Mouse (Mus musculus): ENCODE results near the gene Arl6ip1. TPM values are rescaled to one million over a fixed set of nuclear protein-coding genes. Genes with fewer than 3 reads are reported as not detected.

The Arl6ip1 gene
- polyA plus RNA-seq, 1 experiment from 2014 or later: 381 TPM

DNA sequence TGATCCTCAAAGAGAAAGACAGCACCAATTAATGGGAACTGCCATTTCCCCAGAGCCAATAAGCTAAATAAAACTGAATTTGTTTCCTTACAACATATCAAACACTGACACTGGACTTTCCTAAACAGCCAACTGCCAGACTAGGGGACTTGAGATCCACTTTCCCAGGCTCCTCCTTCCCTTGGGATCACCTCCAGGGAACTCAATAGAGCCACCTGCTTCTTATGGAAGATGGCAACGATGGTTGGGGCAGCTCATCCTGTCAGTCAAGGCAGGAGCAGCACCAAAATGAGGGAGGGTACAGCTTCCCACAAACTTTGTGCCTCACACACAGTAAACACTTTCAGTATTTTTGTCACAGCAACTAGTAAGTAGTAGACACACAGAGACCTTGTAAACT lies 21.8 kb downstream of the Arl6ip1 start:
- H3K4me2 ChIP-seq (replicated peaks; ENCODE audit: low read depth, low read length): no peak overlapping the region
- H3K9me3 ChIP-seq (ENCODE audit: control insufficient read depth, low read length): no peaks in the 10 kb centered on the region
- no peak overlapping the region for H3K27ac ChIP-seq (ENCODE audit: low read depth, low read length)
- no peak overlapping the region for H3K9ac ChIP-seq (ENCODE audit: low read depth, low read length)
- H3K27me3 ChIP-seq (ENCODE audit: control insufficient read depth, insufficient read depth, low read length): no peaks in the 10 kb centered on the region
- no peak overlapping the region for H3K4me3 ChIP-seq (ENCODE audit: low read length)
- H3K36me3 ChIP-seq (ENCODE audit: control insufficient read depth, insufficient read depth, low read length): peaks cover 83% of the 10 kb centered on the region
- H3K4me1 ChIP-seq (ENCODE audit: control insufficient read depth, insufficient read depth, low read length): no peaks in the 10 kb centered on the region; the same call in 1 of the 2 replicates
- 79% methylated on average over 1 of the region's 1 CpGs for WGBS
- ATAC-seq (ENCODE audit: low FRiP score, low TSS enrichment): no peak

- H3K4me1 ChIP-seq (ENCODE audit: control insufficient read depth, insufficient read depth, low read length): no peaks in the 10 kb centered on the region
- ATAC-seq (ENCODE audit: low FRiP score, low TSS enrichment): no peak
- no peak overlapping the region for H3K9ac ChIP-seq (ENCODE audit: low read depth, low read length)
- H3K9me3 ChIP-seq (ENCODE audit: control insufficient read depth, low read length): no peaks in the 10 kb centered on the region
- 73% methylated on average over 5 of the region's 5 CpGs for WGBS
- H3K27me3 ChIP-seq (ENCODE audit: control insufficient read depth, insufficient read depth, low read length): no peaks in the 10 kb centered on the region
- H3K36me3 ChIP-seq (ENCODE audit: control insufficient read depth, insufficient read depth, low read length): peaks cover 51% of the 10 kb centered on the region
- no peak overlapping the region for H3K4me2 ChIP-seq (replicated peaks; ENCODE audit: low read depth, low read length)
- no peak overlapping the region for H3K4me3 ChIP-seq (ENCODE audit: low read length)
- H3K27ac ChIP-seq (ENCODE audit: low read depth, low read length): no peak overlapping the region
Measured at GRCm38 (mm10) chr7:118104458-118105052, 24.9 kb downstream of the Arl6ip1 start.

GRCm38 (mm10) chr7:118103462-118104379 lies 25.7 kb downstream of the Arl6ip1 start:
- 45% methylated on average over 5 of the region's 5 CpGs for WGBS
- H3K27ac ChIP-seq (ENCODE audit: low read depth, low read length): no peak overlapping the region
- peaks cover 43% of the 10 kb centered on the region for H3K36me3 ChIP-seq (ENCODE audit: control insufficient read depth, insufficient read depth, low read length)
- H3K9me3 ChIP-seq (ENCODE audit: control insufficient read depth, low read length): no peaks in the 10 kb centered on the region
- H3K9ac ChIP-seq (ENCODE audit: low read depth, low read length): no peak overlapping the region
- ATAC-seq (ENCODE audit: low FRiP score, low TSS enrichment): peak; percentile 36; the same call in 1 of the 2 replicates
- no peak overlapping the region for H3K4me2 ChIP-seq (replicated peaks; ENCODE audit: low read depth, low read length)
- no peak overlapping the region for H3K4me3 ChIP-seq (ENCODE audit: low read length)
- no peaks in the 10 kb centered on the region for H3K27me3 ChIP-seq (ENCODE audit: control insufficient read depth, insufficient read depth, low read length)
- no peaks in the 10 kb centered on the region for H3K4me1 ChIP-seq (ENCODE audit: control insufficient read depth, insufficient read depth, low read length)

DNA sequence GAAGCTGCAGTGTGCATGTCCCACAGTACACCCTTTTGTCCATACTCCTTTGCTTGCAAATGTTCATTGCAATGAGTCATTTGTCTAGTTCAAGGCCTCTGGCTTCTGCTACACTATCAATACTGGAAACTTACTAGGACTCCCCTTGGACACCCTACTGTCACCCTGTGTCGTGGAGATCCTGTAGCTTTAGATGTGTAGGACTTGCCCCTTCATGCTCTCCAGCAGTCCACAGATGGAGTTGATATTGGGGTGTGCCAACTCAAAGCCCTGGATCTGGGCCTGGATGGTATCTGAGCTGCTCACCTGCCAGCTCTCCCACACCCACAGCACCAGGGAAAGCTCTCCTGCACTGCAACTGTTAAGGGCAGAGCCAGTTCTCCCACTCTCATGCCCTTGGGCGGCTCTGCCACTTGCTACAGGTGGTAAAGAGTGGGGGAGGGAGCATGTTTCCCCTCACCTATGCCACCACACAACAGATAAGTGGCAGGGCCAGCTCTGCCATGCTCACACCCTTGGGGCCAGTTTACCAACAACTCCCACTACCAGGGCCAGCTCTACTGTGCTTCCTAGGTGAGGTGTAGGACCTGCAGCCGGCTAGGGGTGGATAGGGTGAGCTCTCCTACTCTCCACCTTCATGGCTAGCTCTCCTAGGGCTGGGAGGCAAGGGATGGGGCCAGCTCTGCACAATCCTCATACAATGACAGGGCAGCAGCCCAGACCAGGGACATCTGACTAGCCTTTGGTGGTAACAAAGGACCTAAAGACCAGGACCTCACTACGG lies 26.6 kb downstream of the Arl6ip1 start:
- Histone ChIP-seq H3K4me1 (ENCODE audit: control insufficient read depth, insufficient read depth, low read length) (no peaks in the 10 kb centered on the region), H3K4me3 (ENCODE audit: low read length) (no peak overlapping the region), H3K9ac (ENCODE audit: low read depth, low read length) (no peak overlapping the region), H3K9me3 (ENCODE audit: control insufficient read depth, low read length) (no peaks in the 10 kb centered on the region), H3K4me2 (replicated peaks; ENCODE audit: low read depth, low read length) (no peak overlapping the region), H3K27ac (ENCODE audit: low read depth, low read length) (no peak overlapping the region), H3K27me3 (ENCODE audit: control insufficient read depth, insufficient read depth, low read length) (no peaks in the 10 kb centered on the region), H3K36me3 (ENCODE audit: control insufficient read depth, insufficient read depth, low read length) (peaks cover 35% of the 10 kb centered on the region)
- ATAC-seq (ENCODE audit: low FRiP score, low TSS enrichment): peak; percentile 37
- WGBS: 44% methylated on average over 4 of the region's 4 CpGs

- no peak overlapping the region for H3K4me2 ChIP-seq (replicated peaks; ENCODE audit: low read depth, low read length)
- H3K27me3 ChIP-seq (ENCODE audit: control insufficient read depth, insufficient read depth, low read length): no peaks in the 10 kb centered on the region
- ATAC-seq (ENCODE audit: low FRiP score, low TSS enrichment): no peak; the same call in 1 of the 2 replicates
- H3K4me1 ChIP-seq (ENCODE audit: control insufficient read depth, insufficient read depth, low read length): no peaks in the 10 kb centered on the region
- H3K27ac ChIP-seq (ENCODE audit: low read depth, low read length): no peak overlapping the region
- H3K9ac ChIP-seq (ENCODE audit: low read depth, low read length): no peak overlapping the region
- H3K4me3 ChIP-seq (ENCODE audit: low read length): no peak overlapping the region
- peaks cover 28% of the 10 kb centered on the region for H3K36me3 ChIP-seq (ENCODE audit: control insufficient read depth, insufficient read depth, low read length)
- 49% methylated on average over 4 of the region's 4 CpGs for WGBS
- H3K9me3 ChIP-seq (ENCODE audit: control insufficient read depth, low read length): no peaks in the 10 kb centered on the region
Measured at GRCm38 (mm10) chr7:118102231-118102630, 27.2 kb downstream of the Arl6ip1 start.

DNA sequence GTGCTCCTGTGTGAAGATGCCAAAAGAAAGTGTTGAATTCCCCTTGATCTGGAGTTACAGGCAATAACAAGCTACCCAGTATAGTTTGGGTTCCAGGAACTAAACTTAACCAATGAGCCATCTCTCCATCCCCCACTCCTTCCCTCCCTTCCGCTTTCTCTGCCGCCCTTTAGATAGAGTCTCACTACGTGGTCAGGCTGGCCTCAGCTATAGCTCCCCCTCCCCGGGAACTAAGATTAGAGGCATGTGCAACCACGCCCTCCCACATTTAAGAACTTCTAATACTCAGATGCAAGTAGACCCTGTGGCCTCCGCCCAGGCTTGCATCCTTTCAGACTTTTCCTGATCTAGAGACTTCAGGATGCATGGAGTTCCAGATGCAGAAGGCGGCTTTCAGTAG lies 31.8 kb downstream of the Arl6ip1 start:
- H3K4me1 ChIP-seq (ENCODE audit: control insufficient read depth, insufficient read depth, low read length): no peaks in the 10 kb centered on the region
- H3K9me3 ChIP-seq (ENCODE audit: control insufficient read depth, low read length): no peaks in the 10 kb centered on the region
- 67% methylated on average over 7 of the region's 7 CpGs for WGBS
- H3K9ac ChIP-seq (ENCODE audit: low read depth, low read length): no peak overlapping the region
- no peaks in the 10 kb centered on the region for H3K27me3 ChIP-seq (ENCODE audit: control insufficient read depth, insufficient read depth, low read length)
- H3K27ac ChIP-seq (ENCODE audit: low read depth, low read length): no peak overlapping the region
- no peak overlapping the region for H3K4me2 ChIP-seq (replicated peaks; ENCODE audit: low read depth, low read length)
- H3K36me3 ChIP-seq (ENCODE audit: control insufficient read depth, insufficient read depth, low read length): no peaks in the 10 kb centered on the region
- no peak overlapping the region for H3K4me3 ChIP-seq (ENCODE audit: low read length)
- no peak for ATAC-seq (ENCODE audit: low FRiP score, low TSS enrichment)

- ATAC-seq (ENCODE audit: low FRiP score, low TSS enrichment): no peak
- Histone ChIP-seq H3K9me3 (ENCODE audit: control insufficient read depth, low read length) (no peaks in the 10 kb centered on the region), H3K4me2 (replicated peaks; ENCODE audit: low read depth, low read length) (no peak overlapping the region), H3K9ac (ENCODE audit: low read depth, low read length) (no peak overlapping the region), H3K4me1 (ENCODE audit: control insufficient read depth, insufficient read depth, low read length) (no peaks in the 10 kb centered on the region), H3K27me3 (ENCODE audit: control insufficient read depth, insufficient read depth, low read length) (no peaks in the 10 kb centered on the region), H3K27ac (ENCODE audit: low read depth, low read length) (no peak overlapping the region), H3K4me3 (ENCODE audit: low read length) (no peak overlapping the region), H3K36me3 (ENCODE audit: control insufficient read depth, insufficient read depth, low read length) (no peaks in the 10 kb centered on the region)
- WGBS: 88% methylated on average over 4 of the region's 4 CpGs
Measured at GRCm38 (mm10) chr7:118079987-118080386, 49.5 kb downstream of the Arl6ip1 start.

GRCm38 (mm10) chr7:118079097-118079496 lies 50.4 kb downstream of the Arl6ip1 start:
- Histone ChIP-seq H3K27ac (ENCODE audit: low read depth, low read length) (no peak overlapping the region), H3K4me1 (ENCODE audit: control insufficient read depth, insufficient read depth, low read length) (no peaks in the 10 kb centered on the region), H3K4me3 (ENCODE audit: low read length) (no peak overlapping the region), H3K27me3 (ENCODE audit: control insufficient read depth, insufficient read depth, low read length) (no peaks in the 10 kb centered on the region), H3K9me3 (ENCODE audit: control insufficient read depth, low read length) (no peaks in the 10 kb centered on the region), H3K9ac (ENCODE audit: low read depth, low read length) (no peak overlapping the region), H3K36me3 (ENCODE audit: control insufficient read depth, insufficient read depth, low read length) (no peaks in the 10 kb centered on the region), H3K4me2 (replicated peaks; ENCODE audit: low read depth, low read length) (no peak overlapping the region)
- ATAC-seq (ENCODE audit: low FRiP score, low TSS enrichment): no peak
- WGBS: 89% methylated on average over 5 of the region's 5 CpGs

All from kidney, embryonic 14.5 days (tissue).